Mouse (Mus musculus) right cerebral cortex, postnatal 10 days (tissue): ENCODE data around the gene Cobll1.

Experiments
- DNase-seq, 2 experiments: peaks; one replicate each; pipeline ENCODE4 v3.0.0; 2021; ENCODE audit warnings: low spot score in 2 of 2

Cobll1 gene

GRCm38 (mm10) chr2:65237116-65237515 is 2.1 kb downstream of the Cobll1 start:
- no peak for DNase-seq

DNA sequence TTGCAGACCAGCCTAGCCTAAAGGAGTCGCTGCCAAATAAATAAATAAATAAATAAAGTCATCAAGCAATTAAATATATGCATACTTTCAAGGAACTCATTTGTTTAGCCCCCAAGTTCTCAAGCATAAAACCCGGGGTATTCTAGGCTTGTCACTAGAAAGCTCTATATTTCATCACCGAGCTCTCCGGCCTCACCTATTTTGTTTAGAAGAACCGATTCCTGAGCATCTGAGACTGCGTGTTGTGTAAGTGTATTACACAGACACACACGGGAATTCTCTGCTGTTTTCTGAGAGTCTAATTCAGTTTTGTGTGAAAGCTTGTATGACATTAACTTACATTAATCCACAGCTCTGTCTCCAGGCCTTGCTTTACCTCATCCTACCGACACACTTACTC is 2.6 kb downstream of the Cobll1 start:
- no peak for DNase-seq

DNA sequence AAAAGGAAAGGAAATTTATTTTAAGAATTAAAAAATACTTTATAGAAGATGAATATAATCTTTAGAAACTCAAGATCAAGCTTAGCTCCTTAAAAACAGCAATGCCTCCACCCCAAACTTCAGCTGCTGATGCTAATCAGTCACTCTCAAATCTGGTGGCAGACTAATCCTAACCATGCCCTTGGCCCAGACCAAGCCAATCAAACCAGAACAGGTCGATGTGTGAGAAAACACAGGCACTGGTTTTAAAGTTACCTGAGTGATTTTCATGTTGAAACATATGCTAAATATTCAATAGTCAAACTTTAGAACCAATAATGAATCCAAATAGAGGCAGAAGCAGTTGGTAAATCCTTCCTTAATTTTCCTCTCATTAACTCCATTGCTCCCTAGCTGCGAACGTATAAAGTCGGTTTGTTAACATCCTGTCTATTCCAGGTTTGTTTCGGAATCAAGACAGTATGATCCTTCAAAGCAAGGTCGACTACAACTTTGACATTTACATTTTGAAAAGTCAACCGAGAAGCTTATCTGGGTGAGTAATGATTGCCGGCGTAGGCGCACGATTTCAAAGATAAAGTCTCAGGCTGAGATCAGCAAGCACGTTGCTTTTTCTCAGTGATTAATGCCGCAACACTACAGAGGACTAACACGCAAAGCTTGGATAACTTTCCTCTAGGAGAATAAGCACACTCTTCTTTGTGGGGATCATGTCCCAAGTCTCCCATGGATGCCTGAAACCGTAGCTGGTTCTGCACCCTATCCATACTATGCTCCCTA is 6.3 kb downstream of the Cobll1 start:
- no peak for DNase-seq

DNA sequence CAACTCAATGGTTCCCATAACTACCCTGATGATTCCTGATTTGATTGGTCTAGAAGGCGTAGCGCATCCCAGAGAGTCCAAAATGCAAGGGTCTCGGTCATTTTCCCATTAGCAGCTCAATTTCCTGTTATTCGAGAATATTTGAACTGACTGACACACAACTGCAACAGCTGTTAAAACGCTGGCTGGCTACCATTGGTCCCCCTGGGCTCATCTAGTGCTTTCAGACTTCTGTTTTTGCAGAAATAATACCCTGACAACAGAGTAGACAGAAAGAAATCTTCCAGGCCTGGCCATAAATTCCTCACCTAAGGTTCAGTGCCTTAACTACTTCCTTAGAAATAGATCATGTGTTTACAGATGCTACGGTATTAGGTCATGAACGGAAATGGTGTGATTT is 10.8 kb downstream of the Cobll1 start:
- no peak for DNase-seq

GRCm38 (mm10) chr2:65227898-65228290 is 11.3 kb downstream of the Cobll1 start:
- no peak for DNase-seq

- no peak for DNase-seq
Observed at GRCm38 (mm10) chr2:65227154-65227897, 11.9 kb downstream of the Cobll1 start.

DNA sequence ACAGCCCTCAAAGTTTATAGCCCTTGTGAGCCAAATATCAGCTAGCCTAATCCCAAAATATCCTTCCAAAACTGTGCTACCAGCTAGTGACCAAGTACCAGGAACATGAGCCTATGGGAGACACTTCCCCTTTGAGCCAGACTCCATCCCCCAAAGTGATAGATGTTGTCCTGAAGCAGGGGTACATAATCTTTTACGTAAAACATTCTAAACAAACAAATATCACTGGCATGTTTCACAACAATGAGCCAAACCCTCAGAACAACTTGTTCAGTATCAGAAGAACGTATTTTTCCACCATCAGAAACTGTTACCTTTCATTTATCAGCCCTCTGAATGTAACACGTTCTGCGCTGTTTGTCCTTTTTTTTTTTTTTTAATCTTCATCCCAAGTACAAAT is 12.7 kb downstream of the Cobll1 start:
- DNase-seq, result no peak

GRCm38 (mm10) chr2:65223956-65224735 is 15.1 kb downstream of the Cobll1 start:
- DNase-seq, result no peak

DNA sequence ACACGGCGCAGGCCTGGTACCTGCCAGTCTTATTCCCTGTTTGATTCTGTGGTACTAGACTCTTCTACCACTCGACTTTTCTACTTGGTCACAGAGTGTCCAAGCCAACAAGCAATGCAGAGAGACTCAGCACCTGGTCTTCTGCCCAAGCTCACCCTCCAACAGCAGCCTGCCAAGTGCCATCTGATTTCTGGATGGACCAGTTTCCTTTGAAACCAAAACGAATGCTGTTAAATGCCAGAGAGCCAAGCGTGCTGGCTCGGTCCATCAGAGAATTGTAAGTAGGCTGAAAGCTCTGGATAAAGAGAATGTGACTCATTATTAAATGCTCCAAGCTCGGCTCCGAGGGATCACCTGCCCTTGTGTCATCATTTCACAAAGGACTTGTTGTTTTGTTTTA is 16.2 kb downstream of the Cobll1 start:
- peak; percentile 29 to 42 for DNase-seq

GRCm38 (mm10) chr2:65221646-65222045 is 17.6 kb downstream of the Cobll1 start:
- no peak for DNase-seq

DNA sequence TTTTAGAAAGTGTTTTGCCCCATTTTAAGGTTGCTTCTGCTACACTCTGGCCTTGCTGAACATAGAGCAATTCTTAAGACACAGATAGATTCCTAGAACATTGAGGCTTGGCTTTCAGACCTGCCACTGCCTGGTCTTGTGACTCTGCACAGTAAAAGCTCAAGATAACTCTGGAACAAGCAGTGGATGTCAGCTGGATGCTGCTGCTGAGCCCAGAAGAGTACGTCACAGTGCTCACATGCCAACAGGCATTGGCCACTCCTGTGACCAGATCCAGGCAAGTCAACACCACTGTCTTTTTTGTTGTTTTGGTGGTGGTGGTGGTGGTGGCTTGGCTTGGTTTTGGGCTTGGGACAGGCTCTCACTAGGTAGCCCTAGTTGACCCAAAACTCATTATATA is 18.6 kb downstream of the Cobll1 start:
- DNase-seq, result no peak

GRCm38 (mm10) chr2:65219375-65220135 is 19.6 kb downstream of the Cobll1 start:
- DNase-seq, result no peak

- DNase-seq, result peak; percentile 44 to 49
Observed at GRCm38 (mm10) chr2:65218318-65218717, 20.9 kb downstream of the Cobll1 start.

- no peak for DNase-seq
Observed at GRCm38 (mm10) chr2:65217677-65218076, 21.5 kb downstream of the Cobll1 start.

DNA sequence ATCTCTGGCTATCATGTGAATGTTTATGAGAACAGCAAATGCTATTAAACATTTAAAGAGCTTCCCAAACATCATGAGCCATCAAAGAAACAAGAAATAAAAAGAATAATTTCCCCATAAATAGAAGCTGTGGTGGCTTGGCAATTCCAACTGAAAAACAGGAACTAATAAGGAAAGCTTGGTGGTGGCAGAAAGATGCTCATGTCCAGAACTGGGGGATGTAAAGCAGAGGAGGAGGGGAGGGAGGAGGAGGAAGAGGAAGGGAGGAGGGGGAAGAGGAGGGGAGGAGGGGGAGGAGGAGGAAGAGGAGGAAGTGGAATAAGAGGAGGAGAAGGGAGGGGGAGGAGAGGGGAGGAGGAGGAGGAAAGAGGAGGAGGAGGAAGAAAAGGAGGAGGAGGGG is 23.0 kb downstream of the Cobll1 start:
- DNase-seq, result no peak

DNA sequence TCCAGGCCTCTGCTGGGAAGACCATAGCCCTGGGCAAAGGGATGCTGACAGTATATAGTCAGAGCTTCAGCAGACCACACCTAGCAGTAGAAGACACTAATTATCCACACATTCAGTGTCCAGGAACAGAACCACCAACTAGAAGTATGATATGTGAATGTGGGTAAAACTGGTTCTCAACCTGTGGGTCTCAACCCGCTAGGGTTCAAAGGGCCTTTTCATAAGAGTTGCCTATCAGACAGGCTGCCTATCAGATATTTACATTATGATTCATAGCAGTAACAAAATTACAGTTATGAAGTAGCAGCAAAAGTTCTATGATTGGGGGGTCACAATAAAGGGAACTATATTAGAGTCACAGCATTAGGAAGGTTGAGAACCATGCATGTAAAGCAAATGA is 24.6 kb downstream of the Cobll1 start:
- no peak for DNase-seq

DNA sequence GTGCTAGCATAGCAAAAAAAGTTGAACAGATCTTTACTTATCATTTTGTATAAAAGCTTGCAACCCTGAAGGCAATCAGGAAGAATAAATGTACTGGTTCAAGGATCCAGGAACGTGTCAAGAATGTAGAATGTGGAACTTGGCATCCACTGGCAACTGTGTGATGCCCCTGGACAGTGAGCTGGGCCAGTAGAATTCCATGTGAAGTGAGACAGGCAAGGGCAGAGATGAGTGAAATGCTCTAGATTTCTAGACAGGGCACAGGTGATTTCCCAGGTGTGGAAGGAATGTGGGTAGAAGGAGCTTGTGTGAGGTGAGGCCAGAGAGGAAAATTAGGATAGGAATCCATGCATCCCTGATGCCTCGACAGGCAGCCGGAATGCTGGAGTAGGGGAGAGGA is 25.5 kb downstream of the Cobll1 start:
- DNase-seq, result no peak

DNA sequence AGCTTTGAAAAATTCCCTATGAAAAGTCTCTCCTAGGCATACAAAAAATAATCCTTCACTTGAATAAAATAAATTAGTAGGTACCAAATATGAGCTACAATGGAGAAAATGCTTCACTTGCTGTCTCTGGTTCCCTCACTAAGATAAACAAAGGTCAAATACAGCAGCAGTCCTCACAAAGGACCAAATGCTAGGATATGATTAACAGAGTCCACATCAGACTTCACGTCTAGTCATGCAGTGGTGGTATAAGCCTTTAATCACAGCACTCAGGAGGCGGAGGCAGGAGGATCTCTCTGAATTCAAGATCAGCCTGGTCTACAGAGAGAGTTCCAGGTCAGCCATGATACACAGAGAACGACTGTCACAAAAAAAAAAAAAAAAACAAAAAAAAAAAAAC is 27.6 kb downstream of the Cobll1 start:
- DNase-seq, result no peak

DNA sequence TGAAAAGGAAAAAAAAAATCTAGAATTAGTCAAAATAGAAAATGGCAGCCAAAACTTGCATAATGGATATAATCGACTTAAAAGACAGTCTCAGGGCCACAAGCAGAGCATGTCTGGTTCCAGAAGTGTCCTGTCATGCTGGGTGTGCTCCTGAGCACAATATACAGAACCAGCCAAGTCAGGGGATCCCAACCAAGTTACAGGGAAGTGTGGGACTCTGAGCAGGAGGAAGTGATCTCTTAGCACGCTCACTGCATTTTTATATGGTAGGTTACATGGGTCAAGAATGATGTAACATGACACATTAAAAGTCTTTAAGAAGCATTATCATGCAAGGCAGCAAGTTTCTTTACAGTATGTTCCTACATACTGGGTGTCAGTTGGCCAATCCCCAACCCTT is 31.5 kb downstream of the Cobll1 start:
- no peak for DNase-seq

GRCm38 (mm10) chr2:65203699-65204098 is 35.5 kb downstream of the Cobll1 start:
- DNase-seq, result no peak

GRCm38 (mm10) chr2:65199706-65200105 is 39.5 kb downstream of the Cobll1 start:
- no peak for DNase-seq

- no peak for DNase-seq
Observed at GRCm38 (mm10) chr2:65198605-65199004, 40.6 kb downstream of the Cobll1 start.
